Mouse (Mus musculus): Measurements from ENCODE around the gene Ap4b1. TPM values are rescaled to one million over a fixed set of nuclear protein-coding genes. Genes with fewer than 3 reads are reported as not detected.

The Ap4b1 gene
- polyA plus RNA-seq, 1 experiment from 2014 or later = 21.8 TPM

DNA sequence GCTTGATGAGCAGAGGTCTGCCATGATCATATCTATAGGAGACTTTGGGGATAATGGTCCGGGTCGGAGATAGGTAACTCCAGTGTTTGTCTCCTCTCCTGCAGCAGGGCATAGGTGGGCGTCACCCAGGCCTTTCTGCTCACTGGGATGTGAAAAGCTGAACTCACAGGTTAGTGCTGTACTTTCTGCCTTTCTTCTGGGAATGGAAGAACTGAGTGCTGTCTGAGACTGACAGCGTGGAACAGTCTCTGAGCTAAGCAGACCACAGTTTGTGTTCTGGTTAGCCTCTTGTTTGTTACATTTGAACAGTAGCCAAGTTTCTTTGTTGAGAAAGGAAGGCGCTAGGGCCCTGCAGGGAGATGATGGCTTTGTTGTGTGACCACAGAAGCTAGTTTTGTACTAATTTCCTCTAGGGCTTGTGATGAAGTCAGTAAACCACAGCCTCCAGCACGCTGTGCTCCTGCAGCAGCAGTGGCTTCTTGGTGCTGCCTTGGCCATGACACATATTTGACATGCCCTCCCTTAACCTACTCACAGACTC, 50.6 kb downstream of the Ap4b1 start:
- no peak for ATAC-seq (ENCODE audit: low FRiP score, low read depth)
- no peak overlapping the region for H3K4me2 ChIP-seq (replicated peaks)
- no peaks in the 10 kb centered on the region for H3K4me1 ChIP-seq
- no peak overlapping the region for H3K9ac ChIP-seq (replicated peaks)
- H3K36me3 ChIP-seq = no peaks in the 10 kb centered on the region
- no peak overlapping the region for H3K4me3 ChIP-seq
- no peak overlapping the region for H3K27ac ChIP-seq (replicated peaks)
- no peaks in the 10 kb centered on the region for H3K9me3 ChIP-seq
- H3K27me3 ChIP-seq = no peaks in the 10 kb centered on the region
- 77% methylated on average over 6 of the region's 6 CpGs for WGBS

DNA sequence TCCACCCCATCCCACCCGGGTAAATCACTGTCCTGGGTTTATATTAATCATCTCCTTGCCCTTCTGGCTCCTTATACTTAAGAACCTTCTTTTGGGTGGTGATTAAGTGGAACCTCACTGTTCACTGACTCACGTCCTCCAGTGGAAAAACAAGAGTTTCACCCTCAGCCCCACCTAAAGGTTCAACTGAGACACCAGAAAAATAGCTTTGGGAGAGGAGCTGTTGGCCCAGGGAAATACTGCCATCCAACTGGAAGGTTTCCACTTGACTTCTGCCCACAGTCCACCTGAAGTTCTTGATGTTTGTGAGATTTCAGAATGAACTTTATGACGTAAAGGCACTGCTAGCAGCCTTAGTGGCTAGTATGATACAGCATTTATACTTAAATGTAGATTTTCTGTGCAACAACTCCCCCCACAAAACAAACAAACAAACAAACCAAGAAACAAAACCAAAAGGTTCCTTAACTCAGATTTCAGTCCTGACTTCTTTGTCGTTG, 53.5 kb downstream of the Ap4b1 start:
- Histone ChIP-seq H3K27ac (replicated peaks) (no peak overlapping the region), H3K4me2 (replicated peaks) (no peak overlapping the region), H3K27me3 (no peaks in the 10 kb centered on the region), H3K36me3 (no peaks in the 10 kb centered on the region), H3K9me3 (no peaks in the 10 kb centered on the region), H3K9ac (replicated peaks) (no peak overlapping the region), H3K4me3 (no peak overlapping the region), H3K4me1 (no peaks in the 10 kb centered on the region)
- 85% methylated on average over 4 of the region's 4 CpGs for WGBS
- ATAC-seq (ENCODE audit: low FRiP score, low read depth) = no peak

DNA sequence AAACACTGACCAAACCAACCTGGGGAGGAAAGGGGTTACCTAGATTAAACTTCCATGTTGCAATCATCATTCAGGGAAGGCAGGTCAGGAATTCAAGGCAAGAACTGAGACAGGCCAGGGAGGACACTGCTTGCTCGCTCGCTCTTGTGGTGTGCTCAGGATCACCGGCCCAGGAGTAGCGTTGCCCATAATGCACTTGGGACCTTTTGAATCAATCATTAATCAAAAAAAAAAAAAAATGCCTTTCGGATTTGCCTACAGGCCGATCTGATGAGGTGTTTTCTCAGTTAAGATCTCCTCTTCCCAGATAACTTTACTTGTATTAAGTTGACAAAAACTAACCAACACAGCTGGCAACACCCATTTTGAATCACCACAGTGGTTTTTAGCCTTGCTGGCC, 54.9 kb downstream of the Ap4b1 start:
- no peaks in the 10 kb centered on the region for H3K9me3 ChIP-seq
- H3K27ac ChIP-seq (replicated peaks) = no peak overlapping the region
- no peak overlapping the region for H3K9ac ChIP-seq (replicated peaks)
- no peak for ATAC-seq (ENCODE audit: low FRiP score, low read depth)
- no peak overlapping the region for H3K4me3 ChIP-seq
- WGBS = 91% methylated on average over 6 of the region's 6 CpGs
- H3K4me2 ChIP-seq (replicated peaks) = no peak overlapping the region
- no peaks in the 10 kb centered on the region for H3K4me1 ChIP-seq
- H3K27me3 ChIP-seq = no peaks in the 10 kb centered on the region
- H3K36me3 ChIP-seq = no peaks in the 10 kb centered on the region

DNA sequence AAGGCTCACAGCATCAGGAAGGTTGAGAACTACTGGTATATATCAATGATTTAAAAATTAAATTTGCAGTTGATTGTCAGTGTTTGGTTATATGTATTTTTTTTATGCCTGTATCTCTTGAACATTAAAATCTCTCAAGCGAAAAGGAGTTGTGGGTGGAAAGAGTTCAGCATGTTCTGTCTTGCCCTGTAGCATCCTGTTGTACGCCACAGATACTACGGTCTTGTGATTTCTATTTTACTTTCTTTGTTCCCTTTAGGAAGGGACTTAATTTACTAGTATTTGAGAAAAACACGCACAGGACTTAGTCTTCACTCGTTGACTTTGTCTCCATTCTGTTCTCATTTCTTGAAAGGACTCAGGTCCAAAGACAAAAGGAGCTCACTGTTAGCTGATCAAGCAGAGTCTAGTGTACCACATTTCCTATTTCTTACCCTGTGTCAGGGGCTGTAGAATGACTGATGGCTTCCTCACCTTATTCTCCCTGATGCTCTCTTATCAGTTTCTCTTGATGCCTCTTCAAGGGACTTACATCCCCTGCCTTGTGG, 58.2 kb downstream of the Ap4b1 start:
- H3K9me3 ChIP-seq = no peaks in the 10 kb centered on the region
- no peak overlapping the region for H3K4me2 ChIP-seq (replicated peaks)
- no peak overlapping the region for H3K4me3 ChIP-seq
- no peaks in the 10 kb centered on the region for H3K27me3 ChIP-seq
- no peak overlapping the region for H3K9ac ChIP-seq (replicated peaks)
- H3K27ac ChIP-seq (replicated peaks) = no peak overlapping the region
- 93% methylated on average over 5 of the region's 5 CpGs for WGBS
- no peaks in the 10 kb centered on the region for H3K4me1 ChIP-seq
- no peaks in the 10 kb centered on the region for H3K36me3 ChIP-seq
- ATAC-seq (ENCODE audit: low FRiP score, low read depth) = no peak

DNA sequence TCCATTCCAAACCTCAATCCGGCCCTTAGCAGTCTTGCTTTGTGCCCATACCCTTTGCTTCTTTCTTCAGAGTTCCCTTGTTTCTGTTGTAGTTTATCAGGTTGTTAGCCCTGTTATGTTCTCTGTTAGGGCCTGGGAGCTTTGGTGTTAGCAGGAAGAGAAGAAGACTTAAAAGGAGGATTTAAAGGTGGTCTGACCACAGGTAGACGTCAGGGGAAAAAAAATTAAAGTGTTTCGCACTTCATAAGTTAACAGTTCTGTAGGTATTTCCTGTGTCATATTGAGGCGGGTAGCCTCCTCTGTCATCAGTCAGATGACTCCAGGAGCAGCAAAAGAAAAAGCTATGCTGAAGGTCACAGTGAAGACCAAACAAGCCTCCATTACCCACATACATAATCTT, 58.7 kb downstream of the Ap4b1 start:
- Histone ChIP-seq H3K9ac (replicated peaks) (no peak overlapping the region), H3K27me3 (no peaks in the 10 kb centered on the region), H3K4me2 (replicated peaks) (no peak overlapping the region), H3K9me3 (no peaks in the 10 kb centered on the region), H3K4me3 (no peak overlapping the region), H3K27ac (replicated peaks) (no peak overlapping the region), H3K4me1 (no peaks in the 10 kb centered on the region), H3K36me3 (no peaks in the 10 kb centered on the region)
- 92% methylated on average over 4 of the region's 4 CpGs for WGBS
- no peak for ATAC-seq (ENCODE audit: low FRiP score, low read depth)

Other genes with a start within 250 kb of the Ap4b1 start
- gene Syt6, start 234.3 kb upstream of the Ap4b1 start, polyA plus RNA-seq (2016; fragmentation: Nextera tagmentation; extraction: Ambion mirVana) = 7.7 and 9.5 TPM in 2 replicates
- gene Atg4a-ps, start 163.5 kb upstream of the Ap4b1 start, polyA plus RNA-seq (2016; fragmentation: Nextera tagmentation; extraction: Ambion mirVana) = 0.26 TPM in 1 of 2 replicates, not detected in the other
- 6.6 and 10.7 TPM in 2 replicates for gene Olfml3, start 71.5 kb upstream of the Ap4b1 start, polyA plus RNA-seq (2016; fragmentation: Nextera tagmentation; extraction: Ambion mirVana)
- gene Gm10964, start 70.2 kb upstream of the Ap4b1 start, polyA plus RNA-seq (2016; fragmentation: Nextera tagmentation; extraction: Ambion mirVana) = not detected in 2 replicates
- 17.9 and 18.3 TPM in 2 replicates for gene Hipk1, start 18.0 kb upstream of the Ap4b1 start, polyA plus RNA-seq (2016; fragmentation: Nextera tagmentation; extraction: Ambion mirVana)
- gene Dclre1b, start 76 bp upstream of the Ap4b1 start, polyA plus RNA-seq (2016; fragmentation: Nextera tagmentation; extraction: Ambion mirVana) = 25.6 and 32.4 TPM in 2 replicates
- gene Gm43064, start 53 bp downstream of the Ap4b1 start, polyA plus RNA-seq (2016; fragmentation: Nextera tagmentation; extraction: Ambion mirVana) = 0.17 TPM in 1 of 2 replicates, not detected in the other
- gene Bcl2l15, start 23.1 kb downstream of the Ap4b1 start, polyA plus RNA-seq (2016; fragmentation: Nextera tagmentation; extraction: Ambion mirVana) = 0.38 and 0.42 TPM in 2 replicates
- 0.19 and 0.21 TPM in 2 replicates for gene Ptpn22, start 50.3 kb downstream of the Ap4b1 start, polyA plus RNA-seq (2016; fragmentation: Nextera tagmentation; extraction: Ambion mirVana)
- gene Rsbn1, start 104.6 kb downstream of the Ap4b1 start, polyA plus RNA-seq (2016; fragmentation: Nextera tagmentation; extraction: Ambion mirVana) = 24.6 and 26.1 TPM in 2 replicates
- gene Phtf1, start 158.6 kb downstream of the Ap4b1 start, polyA plus RNA-seq (2016; fragmentation: Nextera tagmentation; extraction: Ambion mirVana) = 50.4 and 56.4 TPM in 2 replicates